Mouse (Mus musculus) brain, embryonic 14.5 days (tissue): ENCODE measurements at regions not wholly inside any gene's neighbourhood (a gene's known extent, or its start where the extent isn't known, plus 50 kb on each side); places are given as distances from the start of the nearest gene placed in this dataset.

Experiments used
- DNase-seq: peaks from one replicate; pipeline ENCODE4 v3.0.0-alpha.2; 2011; ENCODE audit warnings: low read depth
- CTCF ChIP-seq: fragments of 200-500 bp; IDR thresholded peaks from 2 replicates; pipeline ENCODE4 v1.5.1; 2012; ENCODE audit warnings: inconsistent platforms, mild to moderate bottlenecking, moderate library complexity, borderline replicate concordance; ENCODE audit not compliant: insufficient read depth, insufficient read length; ENCODE audit errors: extremely low read depth
- POLR2A ChIP-seq: fragments of 200-500 bp; IDR thresholded peaks from 2 replicates; pipeline ENCODE4 v1.6.1; 2012; ENCODE audit warnings: mild to moderate bottlenecking, inconsistent platforms, borderline replicate concordance; ENCODE audit not compliant: poor library complexity, insufficient read depth, insufficient read length, severe bottlenecking; ENCODE audit errors: extremely low read depth

- no peak for DNase-seq
These were observed 130.8 kb upstream of the Thbs1 start for GRCm38 (mm10) chr2:117980856-117981255.

GRCm38 (mm10) chr2:117984569-117984968 is 127.1 kb upstream of the Thbs1 start:
- DNase-seq = no peak
- TF ChIP-seq CTCF (no peak), POLR2A (no peak)

More at GRCm38 (mm10) chr2:117980856-117981255, 130.8 kb upstream of the Thbs1 start:
- TF ChIP-seq POLR2A (no peak), CTCF (no peak)

- TF ChIP-seq CTCF (no peak), POLR2A (no peak)
- DNase-seq = no peak
These were observed 124.1 kb upstream of the Thbs1 start for GRCm38 (mm10) chr2:117987426-117988215.

- DNase-seq = peak; percentile 31
- no peak for TF ChIP-seq POLR2A
- TF ChIP-seq CTCF = no peak
These were observed 123.1 kb upstream of the Thbs1 start for GRCm38 (mm10) chr2:117988396-117989173.

- no peak for DNase-seq
- no peak for TF ChIP-seq POLR2A
- no peak for TF ChIP-seq CTCF
These were observed 122.5 kb upstream of the Thbs1 start for GRCm38 (mm10) chr2:117989215-117989614.

- DNase-seq = no peak
These were observed 115.3 kb upstream of the Thbs1 start for GRCm38 (mm10) chr2:117996130-117997083.

GRCm38 (mm10) chr2:117999641-118000040 is 112.0 kb upstream of the Thbs1 start:
- TF ChIP-seq CTCF (no peak), POLR2A (no peak)
- no peak for DNase-seq

More at GRCm38 (mm10) chr2:117996130-117997083, 115.3 kb upstream of the Thbs1 start:
- no peak for TF ChIP-seq POLR2A
- TF ChIP-seq CTCF = no peak

GRCm38 (mm10) chr2:118004191-118004590 is 107.5 kb upstream of the Thbs1 start:
- TF ChIP-seq CTCF (no peak), POLR2A (no peak)
- DNase-seq = no peak

GRCm38 (mm10) chr2:118007539-118008427 is 103.9 kb upstream of the Thbs1 start:
- peak; percentile 26 for DNase-seq
- TF ChIP-seq POLR2A (no peak), CTCF (no peak)

- no peak for DNase-seq
- TF ChIP-seq CTCF (no peak), POLR2A (no peak)
These were observed 100.0 kb upstream of the Thbs1 start for GRCm38 (mm10) chr2:118011679-118012078.

- no peak for TF ChIP-seq CTCF
- DNase-seq = no peak
These were observed 99.5 kb upstream of the Thbs1 start for GRCm38 (mm10) chr2:118012211-118012610.
